Comparison of ENCODE assay signal across 14 mouse cellular contexts in genomic region chr6:50782221-50782620, GRCm38 (mm10).
"Had no signal": no experiment of that assay in that cellular context is flagged by ENCODE, and none has a peak within 500 bp of the region (broad histone marks: within the 10 kb centered on the region; RNA-seq: fewer than 3 reads in every experiment).

No protein-coding gene starts in this region.

- H3K4me3 ChIP-seq: kidney, embryonic 15.5 days; left cerebral cortex, adult 2 months; liver, embryonic 13.5 days had no signal

- H3K27me3 ChIP-seq: kidney, embryonic 15.5 days; liver, embryonic 13.5 days had no signal

- H3K27ac ChIP-seq: kidney, embryonic 15.5 days; left cerebral cortex, adult 2 months; liver, embryonic 13.5 days; stomach, postnatal 0 days had no signal

- H3K4me1 ChIP-seq: liver, embryonic 13.5 days had no signal

- H3K4me2 ChIP-seq: kidney, embryonic 15.5 days; liver, embryonic 13.5 days had no signal

- H3K36me3 ChIP-seq: kidney, embryonic 15.5 days; liver, embryonic 13.5 days had no signal

- H3K9me3 ChIP-seq: kidney, embryonic 15.5 days; liver, embryonic 13.5 days had no signal

- H3K9ac ChIP-seq: kidney, embryonic 15.5 days; liver, embryonic 13.5 days had no signal

- DNase-seq: kidney, adult 8-10 months; kidney, postnatal 10 days; kidney, postnatal 36 days; layer of hippocampus, postnatal 36 days; liver, embryonic 13.5 days; lung, adult 2 months; lung, postnatal 14 days; lung, postnatal 4 days; midbrain, embryonic 14.5 days; thymus, adult 18-20 months; thymus, postnatal 36 days had no signal
